Mouse (Mus musculus): Measurements from ENCODE around the gene Maml3. TPM values are rescaled to one million over a fixed set of nuclear protein-coding genes. Genes with fewer than 3 reads are reported as not detected.

Maml3 gene
- total and polyA plus RNA-seq, 3 experiments, result 0.81 to 1.8 (median 0.98) TPM

GRCm38 (mm10) chr3:52018103-52018439 lies 86.8 kb downstream of the Maml3 start:
- Histone ChIP-seq H3K79me2 (replicated peaks; ENCODE audit: control insufficient read depth, extremely low read depth, insufficient read depth, poor library complexity, severe bottlenecking) (no peaks in the 10 kb centered on the region), H3K4me2 (ENCODE audit: insufficient read depth, low read depth, poor library complexity, severe bottlenecking) (peak overlapping the region; percentile 32), H3K9ac (ENCODE audit: insufficient read depth, low read depth) (peak overlapping the region; percentile 41; the same call in 1 of the 2 replicates), H3K36me3 (replicated peaks in 1 of 2; ENCODE audit: control insufficient read depth in 1 of 2, insufficient read depth in 1 of 2, low read length in 1 of 2) (no peaks in the 10 kb centered on the region), H3K27ac (ENCODE audit: insufficient read depth, low read depth) (no peak overlapping the region), H3K4me1 (ENCODE audit: control insufficient read depth in 1 of 2, insufficient read depth in 2 of 2) (peaks cover 8 to 34% of the 10 kb centered on the region in 2 experiments; a peak in 3 of 4 replicates), H3K27me3 (replicated peaks) (no peaks in the 10 kb centered on the region), H3K4me3 (replicated peaks in 1 of 3; ENCODE audit: low read depth in 2 of 3, low read length in 2 of 3, poor library complexity in 1 of 3) (peak overlapping the region; percentile 40 to 49 (median 41)), H3K9me3 (replicated peaks; ENCODE audit: low read length) (peaks cover 2% of the 10 kb centered on the region)
- in situ Hi-C loops (cut with MboI; ENCODE audit: low pct_ligation_motif_present, low pct_unique_long_range_greater_than_20kb, low sequenced_read_pairs) (loop anchor here (25.0 kb wide), 1 partner anchor 306 kb away; no protein-coding TSS in a partner anchor), dilution Hi-C loops (cut with MboI; ENCODE audit: extremely low pct_ligation_motif_present, extremely low pct_unique_long_range_greater_than_20kb, low sequenced_read_pairs) (no loop called here)
- no peak for TF ChIP-seq USF2 (conservative IDR thresholded peaks at IDR 0.05; ENCODE audit: low read depth, low read length)
- peak; percentile 73 for TF ChIP-seq EP300 (IDR thresholded peaks at IDR 0.05; ENCODE audit: low read length)
- TF ChIP-seq MAZ (IDR thresholded peaks at IDR 0.05; ENCODE audit: low read depth, low read length), result no peak
- TF ChIP-seq JUND (conservative IDR thresholded peaks at IDR 0.05; ENCODE audit: low read depth, low read length), result peak; percentile 75
- peak; percentile 94 for TF ChIP-seq IRF4 (IDR thresholded peaks at IDR 0.05; ENCODE audit: low read depth, low read length)
- TF ChIP-seq PAX5 (IDR thresholded peaks at IDR 0.05; ENCODE audit: low read length), result no peak
- 0 out of 2 replicates have a peak, but pooled peaks have one; percentile 26 for TF ChIP-seq ETS1 (conservative IDR thresholded peaks at IDR 0.05; ENCODE audit: low read depth, low read length)
- no peak for TF ChIP-seq ZKSCAN1 (IDR thresholded peaks at IDR 0.05; ENCODE audit: borderline replicate concordance, low read depth, low read length)
- peak; percentile 27; the same call in 1 of the 2 replicates for TF ChIP-seq JUN (IDR thresholded peaks at IDR 0.05; ENCODE audit: insufficient read depth, low read depth, low read length)
- no peak for TF ChIP-seq CHD1 (IDR thresholded peaks at IDR 0.05; ENCODE audit: low read depth, low read length)
- TF ChIP-seq ELF1 (IDR thresholded peaks at IDR 0.05; ENCODE audit: low read depth, low read length), result 0 out of 2 replicates have a peak, but pooled peaks have one; percentile 2
- TF ChIP-seq TBP (conservative IDR thresholded peaks at IDR 0.05; ENCODE audit: low read depth, low read length), result no peak
- no peak for TF ChIP-seq SMC3 (IDR thresholded peaks at IDR 0.05; ENCODE audit: low read depth, low read length)
- TF ChIP-seq MAX (IDR thresholded peaks at IDR 0.05; ENCODE audit: low read length), result no peak
- no peak for DNase-seq (ENCODE audit: extremely low read depth)

GRCm38 (mm10) chr3:52017439-52018102 lies 87.3 kb downstream of the Maml3 start:
- peaks cover 2% of the 10 kb centered on the region for H3K9me3 ChIP-seq (replicated peaks; ENCODE audit: low read length)
- in situ Hi-C loops (cut with MboI; ENCODE audit: low pct_ligation_motif_present, low pct_unique_long_range_greater_than_20kb, low sequenced_read_pairs) (loop anchor here (25.0 kb wide), 1 partner anchor 305 kb away; no protein-coding TSS in a partner anchor), dilution Hi-C loops (cut with MboI; ENCODE audit: extremely low pct_ligation_motif_present, extremely low pct_unique_long_range_greater_than_20kb, low sequenced_read_pairs) (no loop called here)
- H3K79me2 ChIP-seq (replicated peaks; ENCODE audit: control insufficient read depth, extremely low read depth, insufficient read depth, poor library complexity, severe bottlenecking), result no peaks in the 10 kb centered on the region
- H3K9ac ChIP-seq (ENCODE audit: insufficient read depth, low read depth), result peak overlapping the region; percentile 72
- DNase-seq (ENCODE audit: extremely low read depth), result peak; percentile 39
- no peaks in the 10 kb centered on the region for H3K36me3 ChIP-seq (replicated peaks in 1 of 2; ENCODE audit: control insufficient read depth in 1 of 2, insufficient read depth in 1 of 2, low read length in 1 of 2)
- no peak overlapping the region for H3K27ac ChIP-seq (ENCODE audit: insufficient read depth, low read depth)
- peak overlapping the region; percentile 40 to 49 (median 41) for H3K4me3 ChIP-seq (replicated peaks in 1 of 3; ENCODE audit: low read depth in 2 of 3, low read length in 2 of 3, poor library complexity in 1 of 3)
- TF ChIP-seq ELF1 (IDR thresholded peaks at IDR 0.05; ENCODE audit: low read depth, low read length) (peak; percentile 32; the same call in 1 of the 2 replicates), PAX5 (IDR thresholded peaks at IDR 0.05; ENCODE audit: low read length) (no peak), KAT2A (IDR thresholded peaks at IDR 0.05; ENCODE audit: insufficient replicate concordance, low read length) (no peak), POLR2A (IDR thresholded peaks at IDR 0.05; ENCODE audit: low read depth, low read length) (no peak), TCF12 (IDR thresholded peaks at IDR 0.05; ENCODE audit: low read depth, low read length) (no peak), TBP (conservative IDR thresholded peaks at IDR 0.05; ENCODE audit: low read depth, low read length) (0 out of 2 replicates have a peak, but pooled peaks have one; percentile 14)
- H3K4me2 ChIP-seq (ENCODE audit: insufficient read depth, low read depth, poor library complexity, severe bottlenecking), result peak overlapping the region; percentile 32
- H3K27me3 ChIP-seq (replicated peaks), result no peaks in the 10 kb centered on the region
- H3K4me1 ChIP-seq (ENCODE audit: control insufficient read depth in 1 of 2, insufficient read depth in 2 of 2), result peaks cover 8 to 29% of the 10 kb centered on the region in 2 experiments; a peak in 3 of 4 replicates

Measured in CH12.LX (cell line).